Mouse (Mus musculus) embryonic facial prominence, embryonic 11.5 days (tissue): ENCODE measurements around the gene Acot8. TPM values are rescaled to one million over a fixed set of nuclear protein-coding genes. Genes with fewer than 3 reads are reported as not detected.
"Not testable (repeated sequence)": the region's sequence is repeated elsewhere in the genome, so short reads cannot be mapped to it uniquely, and the experiment has no call there.

Experiments
- ATAC-seq: fragments of 200-750 bp; cut with Nextera tagmentation; replicated peaks from 2 replicates; pipeline ENCODE4 v1.8.0; 2017; ENCODE audit warnings: low read depth; ENCODE audit not compliant: insufficient number of reproducible peaks, low FRiP score, low TSS enrichment
- DNase-seq: peaks from one replicate; pipeline ENCODE4 v3.0.0-alpha.2; 2015; ENCODE audit warnings: low spot score
- H3K27ac ChIP-seq: fragments of 300-500 bp; sonication (generic); replicated peaks from 2 replicates; pipeline ENCODE4 v1.5.1; 2014; ENCODE audit warnings: mild to moderate bottlenecking, low read depth, low read length, control low read depth
- H3K27me3 ChIP-seq: fragments of 300-500 bp; sonication (generic); 2 replicates; pipeline ENCODE4 v1.6.1; 2014; ENCODE audit warnings: mild to moderate bottlenecking, low read length, moderate library complexity, mixed read lengths; ENCODE audit not compliant: control insufficient read depth, insufficient read depth
- H3K36me3 ChIP-seq: fragments of 300-500 bp; sonication (generic); replicated peaks from 2 replicates; pipeline ENCODE4 v1.6.1; 2014; ENCODE audit warnings: low read depth, mild to moderate bottlenecking, low read length, moderate library complexity, mixed read lengths; ENCODE audit not compliant: control insufficient read depth, insufficient read depth
- H3K4me1 ChIP-seq: fragments of 300-500 bp; sonication (generic); 2 replicates; pipeline ENCODE4 v1.6.1; 2014; ENCODE audit warnings: low read length, mixed read lengths; ENCODE audit not compliant: control insufficient read depth, insufficient read depth
- H3K4me2 ChIP-seq: fragments of 300-500 bp; sonication (generic); 2 replicates; pipeline ENCODE4 v1.6.1; 2014; ENCODE audit warnings: low read depth, mild to moderate bottlenecking, control low read depth, low read length, moderate library complexity
- H3K4me3 ChIP-seq: fragments of 300-500 bp; sonication (generic); 2 replicates; pipeline ENCODE4 v1.5.1; 2014; ENCODE audit warnings: low read depth, low read length, control low read depth
- H3K9ac ChIP-seq: fragments of 300-500 bp; sonication (generic); replicated peaks from 2 replicates; pipeline ENCODE4 v1.6.1; 2014; ENCODE audit warnings: mild to moderate bottlenecking, control low read depth, low read length
- H3K9me3 ChIP-seq: fragments of 300-500 bp; sonication (generic); replicated peaks from 2 replicates; pipeline ENCODE4 v1.6.1; 2016; ENCODE audit warnings: mild to moderate bottlenecking, low read length, inconsistent platforms, mixed read lengths; ENCODE audit not compliant: control insufficient read depth
- WGBS: fragments of 180-500 bp; shearing (Covaris S2); extraction: QIAGEN DNeasy Blood & Tissue Kit; methylation state at CpG from one replicate; pipeline ENCODE4 v1.1.7; 2014; 5-methylcytosine and 5-hydroxymethylcytosine counted together
- polyA plus RNA-seq: library from polyadenylated mRNA; unstranded; fragments of >200 nt; fragmentation: Nextera tagmentation; extraction: Ambion mirVana; gene quantifications from 2 replicates; pipeline ENCODE4 v1.2.1, GENCODE M21; 2014

Acot8 gene
- polyA plus RNA-seq, 1 experiment from 2014 or later = 9.6 TPM

DNA sequence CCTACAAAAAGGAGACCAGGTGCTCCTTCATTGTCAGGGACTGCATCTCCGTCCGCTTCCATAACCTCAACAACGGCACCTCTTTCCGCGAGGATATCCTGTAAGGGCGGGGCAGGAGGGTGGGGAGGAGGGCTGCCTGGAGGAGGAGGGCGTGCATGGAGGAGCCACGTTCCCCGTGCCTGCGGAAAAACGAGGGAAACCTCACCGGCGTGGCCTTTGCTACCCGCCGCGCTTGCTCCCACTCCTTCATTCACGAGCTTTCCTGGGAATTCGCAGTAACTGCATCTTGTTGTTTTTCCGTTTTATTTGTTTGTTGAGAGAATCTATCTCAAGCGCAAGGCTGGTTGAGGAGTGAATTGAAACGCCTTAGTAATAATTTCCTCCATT is 643 bp upstream of the Acot8 start:
- 2% methylated on average over 21 of the region's 21 CpGs for WGBS
- Histone ChIP-seq H3K9me3 (no peaks in the 10 kb centered on the region), H3K4me3 (peak overlapping the region; percentile 81), H3K27ac (peak overlapping the region; percentile 23; the same call in 1 of the 2 replicates), H3K4me1 (no peaks in the 10 kb centered on the region), H3K36me3 (no peaks in the 10 kb centered on the region; the same call in 1 of the 2 replicates), H3K9ac (peak overlapping the region; percentile 69), H3K4me2 (peak overlapping the region; percentile 83), H3K27me3 (no peaks in the 10 kb centered on the region)
- no peak for DNase-seq
- ATAC-seq = peak; percentile 65; the same call in 1 of the 2 replicates

DNA sequence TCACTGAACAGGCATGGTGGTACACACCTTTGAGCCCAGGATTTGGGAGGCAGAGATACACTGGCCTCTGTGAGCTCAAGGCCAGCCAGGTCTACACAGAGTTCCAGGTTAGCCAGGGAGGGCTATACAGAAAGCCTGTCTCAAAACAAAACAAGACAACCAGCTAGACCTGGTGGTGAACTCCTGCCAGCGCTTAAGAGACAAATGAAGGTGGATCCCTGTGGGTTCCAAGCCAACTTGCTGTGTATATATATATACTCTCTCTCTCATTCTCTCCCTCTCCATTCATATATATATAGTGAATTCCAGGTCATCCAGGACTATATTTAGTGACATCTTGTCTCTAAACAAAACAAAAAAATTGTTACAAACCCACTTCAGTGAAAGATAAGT is 765 bp downstream of the Acot8 start:
- no peak for ATAC-seq
- no peak for DNase-seq
- no peaks in the 10 kb centered on the region for H3K9me3 ChIP-seq
- H3K36me3 ChIP-seq = no peaks in the 10 kb centered on the region; the same call in 1 of the 2 replicates
- peak overlapping the region; percentile 81 for H3K4me3 ChIP-seq
- 45% methylated on average over 1 of the region's 1 CpGs for WGBS
- no peak overlapping the region for H3K27ac ChIP-seq
- peak overlapping the region; percentile 54 for H3K4me2 ChIP-seq
- H3K27me3 ChIP-seq = no peaks in the 10 kb centered on the region
- H3K4me1 ChIP-seq = no peaks in the 10 kb centered on the region
- peak overlapping the region; percentile 79 for H3K9ac ChIP-seq

- H3K27me3 ChIP-seq = no peaks in the 10 kb centered on the region
- no peaks in the 10 kb centered on the region for H3K4me1 ChIP-seq
- H3K4me2 ChIP-seq = peak overlapping the region; percentile 54; the same call in 1 of the 2 replicates
- no peak overlapping the region for H3K27ac ChIP-seq
- H3K36me3 ChIP-seq = no peaks in the 10 kb centered on the region; the same call in 1 of the 2 replicates
- no peak overlapping the region for H3K4me3 ChIP-seq
- ATAC-seq = no peak
- no peaks in the 10 kb centered on the region for H3K9me3 ChIP-seq
- 93% methylated on average over 16 of the region's 16 CpGs for WGBS
- no peak for DNase-seq
- H3K9ac ChIP-seq = no peak overlapping the region; the same call in 1 of the 2 replicates
These were observed 1.3 kb downstream of the Acot8 start for GRCm38 (mm10) chr2:164803201-164803920.

DNA sequence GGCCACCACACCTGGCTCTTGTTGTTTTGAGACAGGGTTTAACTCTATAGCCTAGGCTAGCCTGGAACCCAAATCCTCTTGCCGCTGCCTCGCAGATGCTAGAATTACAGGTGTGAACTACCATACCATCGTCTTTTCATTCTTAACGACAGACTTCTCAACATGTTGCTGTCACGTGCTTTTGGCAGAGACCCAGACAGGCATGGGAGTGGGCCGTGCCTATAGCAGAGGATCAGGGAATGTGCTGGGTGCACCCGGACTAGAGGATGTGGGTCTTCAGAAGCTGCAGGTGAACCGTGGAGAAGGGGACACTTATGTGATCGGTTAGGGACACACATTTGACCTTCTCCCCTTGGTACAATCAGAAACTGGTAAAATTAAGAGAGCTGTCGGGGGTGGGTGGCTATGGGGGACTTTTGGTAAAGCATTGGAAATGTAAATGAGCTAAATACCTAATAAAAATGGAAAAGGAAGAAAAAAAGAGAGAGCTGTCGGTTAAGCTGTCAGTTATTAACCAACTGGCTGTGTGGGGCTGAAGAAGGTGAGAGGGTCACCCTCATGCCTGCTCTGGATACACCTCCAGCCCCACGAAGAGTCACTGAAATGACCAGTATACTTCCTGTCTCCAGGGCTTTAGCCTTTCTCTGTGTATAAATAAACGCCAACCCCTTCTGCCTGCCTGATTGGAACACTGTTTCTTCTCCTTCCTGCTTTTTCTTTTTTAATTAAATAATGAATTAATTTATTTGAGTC is 4.3 kb downstream of the Acot8 start:
- no peak for ATAC-seq
- Histone ChIP-seq H3K4me3 (no peak overlapping the region), H3K9ac (no peak overlapping the region), H3K4me2 (no peak overlapping the region), H3K27me3 (no peaks in the 10 kb centered on the region), H3K36me3 (no peaks in the 10 kb centered on the region; the same call in none of the 2 replicates), H3K9me3 (no peaks in the 10 kb centered on the region), H3K4me1 (no peaks in the 10 kb centered on the region), H3K27ac (no peak overlapping the region)
- DNase-seq = no peak
- 94% methylated on average over 13 of the region's 13 CpGs for WGBS

GRCm38 (mm10) chr2:164798554-164798953 is 6.1 kb downstream of the Acot8 start:
- not testable (repeated sequence) for ATAC-seq, H3K27ac ChIP-seq, H3K9ac ChIP-seq, H3K9me3 ChIP-seq, H3K4me1 ChIP-seq, H3K27me3 ChIP-seq, H3K4me2 ChIP-seq, H3K4me3 ChIP-seq, H3K36me3 ChIP-seq, DNase-seq
- 80% methylated on average over 5 of the region's 6 CpGs for WGBS

- Histone ChIP-seq H3K4me3 (no peak overlapping the region), H3K27ac (no peak overlapping the region), H3K9ac (no peak overlapping the region), H3K9me3 (no peaks in the 10 kb centered on the region), H3K4me2 (no peak overlapping the region), H3K27me3 (no peaks in the 10 kb centered on the region), H3K36me3 (peaks cover 4% of the 10 kb centered on the region), H3K4me1 (no peaks in the 10 kb centered on the region)
- 87% methylated on average over 4 of the region's 4 CpGs for WGBS
- ATAC-seq (no peak), DNase-seq (no peak)
These were observed 8.8 kb downstream of the Acot8 start for GRCm38 (mm10) chr2:164795868-164796267.

GRCm38 (mm10) chr2:164794293-164794692 is 10.4 kb downstream of the Acot8 start:
- H3K4me1 ChIP-seq = no peaks in the 10 kb centered on the region
- H3K27ac ChIP-seq = no peak overlapping the region
- H3K9ac ChIP-seq = no peak overlapping the region
- H3K36me3 ChIP-seq = peaks cover 4% of the 10 kb centered on the region
- DNase-seq (peak; percentile 93), ATAC-seq (peak; percentile 41; the same call in 1 of the 2 replicates)
- 30% methylated on average over 5 of the region's 5 CpGs for WGBS
- H3K27me3 ChIP-seq = no peaks in the 10 kb centered on the region
- no peak overlapping the region for H3K4me3 ChIP-seq
- H3K9me3 ChIP-seq = no peaks in the 10 kb centered on the region
- H3K4me2 ChIP-seq = no peak overlapping the region

DNA sequence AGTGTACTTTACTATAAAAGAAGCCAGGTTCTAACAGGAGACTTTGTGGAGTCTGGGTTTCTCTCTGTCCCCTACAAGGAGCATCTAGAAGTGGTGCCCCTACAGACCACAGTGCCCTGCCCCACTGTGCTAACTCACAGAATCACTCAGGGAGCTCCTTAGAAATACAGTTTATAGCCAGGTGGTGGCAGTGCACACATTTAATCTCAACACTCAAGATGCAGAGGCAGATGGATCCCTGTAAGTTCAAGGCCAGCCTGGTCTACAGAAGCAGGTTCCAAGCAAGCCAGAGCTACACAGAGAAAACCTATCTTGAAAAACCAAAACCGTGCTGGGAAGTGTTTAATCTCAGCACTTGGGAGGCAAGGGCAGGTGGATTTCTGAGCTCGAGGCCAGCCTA is 10.9 kb downstream of the Acot8 start:
- no peak overlapping the region for H3K9ac ChIP-seq
- no peaks in the 10 kb centered on the region for H3K27me3 ChIP-seq
- no peak overlapping the region for H3K4me2 ChIP-seq
- 96% methylated on average over 2 of the region's 2 CpGs for WGBS
- no peaks in the 10 kb centered on the region for H3K4me1 ChIP-seq
- H3K27ac ChIP-seq = no peak overlapping the region
- no peak overlapping the region for H3K4me3 ChIP-seq
- H3K36me3 ChIP-seq = peaks cover 4% of the 10 kb centered on the region
- no peaks in the 10 kb centered on the region for H3K9me3 ChIP-seq
- DNase-seq (peak; percentile 26), ATAC-seq (no peak)
